Mouse (Mus musculus) CH12.LX (cell line): ENCODE results near the gene Kif17. TPM values are rescaled to one million over a fixed set of nuclear protein-coding genes. Genes with fewer than 3 reads are reported as not detected.
A peak's percentile ranks its signal among the peaks of the same experiment; 100 is the strongest.

Experiments used
- DNase-seq: peaks from one replicate; pipeline ENCODE4 v3.0.0-alpha.2; 2013; ENCODE audit errors: extremely low read depth
- H3K27ac ChIP-seq: 2 replicates; pipeline ENCODE4 v1.5.1; 2012; ENCODE audit warnings: low read depth, mild to moderate bottlenecking, control low read depth, moderate library complexity; ENCODE audit not compliant: insufficient read depth
- H3K27me3 ChIP-seq: replicated peaks from 2 replicates; pipeline ENCODE3; 2012; ENCODE audit warnings: inconsistent platforms
- H3K36me3 ChIP-seq, 2 experiments: replicated peaks in 1 of 2; 2 replicates each; pipeline versions ENCODE3 to v1.6.1; 2012; ENCODE audit warnings: inconsistent platforms in 1 of 2, low read length in 1 of 2, mild to moderate bottlenecking in 1 of 2, mixed read lengths in 1 of 2, moderate library complexity in 1 of 2; ENCODE audit not compliant: control insufficient read depth in 1 of 2, insufficient read depth in 1 of 2
- H3K4me1 ChIP-seq, 2 experiments: 2 replicates each; pipeline ENCODE4 v1.6.1; 2012; ENCODE audit warnings: inconsistent platforms in 1 of 2, moderate library complexity in 1 of 2; ENCODE audit not compliant: insufficient read depth in 2 of 2, control insufficient read depth in 1 of 2
- H3K4me2 ChIP-seq: 2 replicates; pipeline ENCODE4 v1.6.1; 2012; ENCODE audit warnings: low read depth, mild to moderate bottlenecking, control low read depth; ENCODE audit not compliant: poor library complexity, insufficient read depth, severe bottlenecking
- H3K4me3 ChIP-seq, 3 experiments: fragments of 150-350 bp in 1 of 3; sonication (generic) in 1 of 3; replicated peaks in 1 of 3; 2 replicates each; pipeline versions ENCODE3 to v1.5.1; 2011 to 2012; ENCODE audit warnings: low read depth in 2 of 3, low read length in 2 of 3, mild to moderate bottlenecking in 2 of 3, moderate library complexity in 2 of 3, control low read depth in 1 of 3, improper control_type of control experiment in 1 of 3, inconsistent platforms in 1 of 3, mixed read lengths in 1 of 3; ENCODE audit not compliant: poor library complexity in 1 of 3
- H3K79me2 ChIP-seq: replicated peaks from 2 replicates; pipeline ENCODE4 v1.6.1; 2012; ENCODE audit warnings: mild to moderate bottlenecking, moderate library complexity; ENCODE audit not compliant: control insufficient read depth, poor library complexity, insufficient read depth, severe bottlenecking; ENCODE audit errors: extremely low read depth
- H3K9ac ChIP-seq: 2 replicates; pipeline ENCODE4 v1.6.1; 2012; ENCODE audit warnings: low read depth, mild to moderate bottlenecking, control low read depth, moderate library complexity; ENCODE audit not compliant: insufficient read depth
- H3K9me3 ChIP-seq: replicated peaks from 2 replicates; pipeline ENCODE3; 2012; ENCODE audit warnings: low read length, inconsistent platforms, mixed read lengths
- BHLHE40 ChIP-seq: IDR thresholded peaks from 2 replicates; pipeline ENCODE4 v1.6.1; 2011; ENCODE audit warnings: mild to moderate bottlenecking, low read depth, low read length, improper control_type of control experiment
- EP300 ChIP-seq: IDR thresholded peaks from 2 replicates; pipeline ENCODE4 v1.6.1; 2011; ENCODE audit warnings: low read length, improper control_type of control experiment
- JUN ChIP-seq: IDR thresholded peaks from 2 replicates; pipeline ENCODE4 v1.6.1; 2011; ENCODE audit warnings: low read depth, mild to moderate bottlenecking, low read length, improper control_type of control experiment, moderate library complexity; ENCODE audit not compliant: insufficient read depth
- MAX ChIP-seq: IDR thresholded peaks from 2 replicates; pipeline ENCODE4 v1.6.1; 2011; ENCODE audit warnings: low read length, improper control_type of control experiment
- MAZ ChIP-seq: IDR thresholded peaks from 2 replicates; pipeline ENCODE4 v1.6.1; 2012; ENCODE audit warnings: low read depth, mild to moderate bottlenecking, inconsistent platforms, low read length, improper control_type of control experiment, moderate library complexity
- NELFE ChIP-seq: IDR thresholded peaks from 2 replicates; pipeline ENCODE4 v1.6.1; 2011; ENCODE audit warnings: low read depth, low read length, improper control_type of control experiment
- RAD21 ChIP-seq: IDR thresholded peaks from 2 replicates; pipeline ENCODE4 v1.6.1; 2011; ENCODE audit warnings: low read depth, mild to moderate bottlenecking, low read length, improper control_type of control experiment, moderate library complexity
- SIN3A ChIP-seq: IDR thresholded peaks from 2 replicates; pipeline ENCODE4 v1.6.1; 2012; ENCODE audit warnings: low read length, improper control_type of control experiment, inconsistent platforms
- TBP ChIP-seq: conservative IDR thresholded peaks from 2 replicates; pipeline ENCODE4 v1.6.1; 2011; ENCODE audit warnings: low read depth, low read length, improper control_type of control experiment
- UBTF ChIP-seq: IDR thresholded peaks from 2 replicates; pipeline ENCODE4 v1.6.1; 2012; ENCODE audit warnings: low read depth, mild to moderate bottlenecking, inconsistent platforms, low read length, improper control_type of control experiment, moderate library complexity
- ZC3H11A ChIP-seq: IDR thresholded peaks from 2 replicates; pipeline ENCODE4 v1.6.1; 2012; ENCODE audit warnings: low read depth, mild to moderate bottlenecking, inconsistent platforms, low read length, improper control_type of control experiment
- ZNF384 ChIP-seq: IDR thresholded peaks from 2 replicates; pipeline ENCODE4 v1.6.1; 2012; ENCODE audit warnings: low read depth, low read length, improper control_type of control experiment, inconsistent platforms
- dilution Hi-C: fragments of 300-500 bp; cut with MboI; formaldehyde crosslinking; loops from 2 replicates; pipeline ENCODE4 v1.14.3; 2020; ENCODE audit warnings: low sequenced_read_pairs; ENCODE audit not compliant: extremely low pct_unique_long_range_greater_than_20kb, extremely low pct_ligation_motif_present
- in situ Hi-C: fragments of 300-500 bp; cut with MboI; formaldehyde crosslinking; loops from 3 replicates; pipeline ENCODE4 v1.14.3; 2019; ENCODE audit warnings: low sequenced_read_pairs, low pct_ligation_motif_present, low pct_unique_long_range_greater_than_20kb, mixed read lengths
- polyA plus RNA-seq: library from polyadenylated mRNA; unstranded; fragments of >175 nt; gene quantifications from 2 replicates; pipeline ENCODE4 v1.2.1, GENCODE M21; 2012; ENCODE audit warnings: low read depth; ENCODE audit not compliant: insufficient read length
- total RNA-seq, 2 experiments: library from RNA; depleted of rRNA; stranded (reverse); fragments of 300-350 nt in 1 of 2; fragments of >200 nt in 1 of 2; gene quantifications; 2 replicates each; pipeline ENCODE4 v1.2.3; 2012 to 2014

Kif17 gene
- total and polyA plus RNA-seq, 3 experiments, result 0.17 to 1.5 (median 0.55) TPM

DNA sequence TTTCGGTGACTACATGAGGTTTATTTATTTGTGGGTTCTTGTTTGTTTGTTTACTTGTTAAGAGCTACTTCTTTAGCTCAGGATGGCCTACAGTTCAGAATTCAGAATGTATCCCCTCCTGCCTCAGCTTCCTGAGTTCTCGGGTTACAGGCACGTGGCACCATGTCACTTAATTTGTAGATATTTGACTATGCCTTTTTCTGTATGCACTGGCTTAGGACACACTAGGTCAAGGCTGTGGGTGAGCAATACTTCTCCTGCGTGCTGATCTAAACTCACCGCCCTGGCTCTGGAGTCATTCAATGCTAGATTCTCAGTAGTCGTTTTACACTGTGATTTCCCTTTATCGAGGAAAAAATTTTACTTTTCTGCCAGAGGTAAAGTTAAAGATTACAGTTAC, 29.5 kb upstream of the Kif17 start:
- DNase-seq, result no peak
- H3K9ac ChIP-seq, result no peak overlapping the region
- H3K4me1 ChIP-seq, result peaks cover 7 to 43% of the 10 kb centered on the region in 2 experiments
- in situ Hi-C loops (no loop called here), dilution Hi-C loops (no loop called here)
- H3K4me3 ChIP-seq, result no peak overlapping the region
- H3K36me3 ChIP-seq, result peaks cover 30 to 55% of the 10 kb centered on the region in 2 experiments
- no peaks in the 10 kb centered on the region for H3K27me3 ChIP-seq
- no peaks in the 10 kb centered on the region for H3K9me3 ChIP-seq
- H3K79me2 ChIP-seq, result peaks cover 51% of the 10 kb centered on the region
- H3K27ac ChIP-seq, result no peak overlapping the region
- no peak overlapping the region for H3K4me2 ChIP-seq
- TF ChIP-seq SIN3A, result peak; percentile 30; the same call in 1 of the 2 replicates
- no peak for TF ChIP-seq RAD21
- TF ChIP-seq BHLHE40, result peak; percentile 67

GRCm38 (mm10) chr4:138221406-138221805, 28.8 kb upstream of the Kif17 start:
- Histone ChIP-seq H3K4me2 (no peak overlapping the region), H3K36me3 (peaks cover 36 to 61% of the 10 kb centered on the region in 2 experiments), H3K4me1 (peaks cover 7 to 40% of the 10 kb centered on the region in 2 experiments), H3K79me2 (peaks cover 51% of the 10 kb centered on the region), H3K9ac (no peak overlapping the region), H3K27ac (no peak overlapping the region)
- dilution Hi-C loops (no loop called here), in situ Hi-C loops (no loop called here)
- DNase-seq, result no peak
- TF ChIP-seq UBTF (no peak), EP300 (no peak), TBP (no peak), MAX (no peak), MAZ (no peak), JUN (no peak), NELFE (no peak), ZC3H11A (no peak)
- TF ChIP-seq, all 38 proteins: peak for 0
- no peaks in the 10 kb centered on the region for H3K9me3 ChIP-seq
- no peak overlapping the region for H3K4me3 ChIP-seq
- no peaks in the 10 kb centered on the region for H3K27me3 ChIP-seq

DNA sequence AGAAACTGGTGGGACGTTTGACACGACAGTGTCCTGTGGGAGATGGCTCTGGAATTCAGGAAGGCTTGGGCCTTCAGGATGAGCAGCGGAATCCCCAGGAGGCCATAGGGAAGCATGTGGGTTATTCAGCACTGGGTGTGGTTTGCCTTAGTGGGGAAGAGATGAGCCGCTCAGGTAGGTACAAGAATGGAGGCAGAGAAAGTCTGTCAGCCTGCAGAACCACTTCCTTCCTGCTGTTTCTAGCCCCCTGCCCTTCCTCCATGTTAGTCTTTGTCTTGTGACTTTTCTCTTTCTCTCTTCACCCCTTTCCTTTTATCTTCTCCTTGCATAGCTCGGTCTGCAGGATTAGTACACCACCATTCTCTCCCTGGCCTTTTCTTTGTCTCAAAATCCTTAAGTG, 27.8 kb upstream of the Kif17 start:
- in situ Hi-C loops, result no loop called here
- TF ChIP-seq SIN3A (no peak), ZNF384 (no peak)
- TF ChIP-seq, all 38 proteins: peak for 0
- no peak for DNase-seq
- Histone ChIP-seq H3K4me1 (peaks cover 7 to 40% of the 10 kb centered on the region in 2 experiments), H3K79me2 (peaks cover 52% of the 10 kb centered on the region), H3K4me3 (no peak overlapping the region), H3K27ac (no peak overlapping the region), H3K36me3 (peaks cover 43 to 68% of the 10 kb centered on the region in 2 experiments), H3K27me3 (no peaks in the 10 kb centered on the region), H3K4me2 (no peak overlapping the region), H3K9ac (no peak overlapping the region), H3K9me3 (no peaks in the 10 kb centered on the region)
- dilution Hi-C loops, result no loop called here
